Mouse (Mus musculus): Measurements from ENCODE around the gene H2-Eb2. TPM values are rescaled to one million over a fixed set of nuclear protein-coding genes. Genes with fewer than 3 reads are reported as not detected.

Gene H2-Eb2
- polyA plus RNA-seq, 1 experiment, result not detected

GRCm38 (mm10) chr17:34312185-34312584, 13.3 kb upstream of the H2-Eb2 start:
- WGBS, result 92% methylated on average over 1 of the region's 1 CpGs
- no peak overlapping the region for H3K27ac ChIP-seq (ENCODE audit: insufficient read depth, low read depth, low read length)
- no peak for TF ChIP-seq CTCF (IDR thresholded peaks at IDR 0.05; ENCODE audit: insufficient read depth, low read depth, low read length)
- no peak for TF ChIP-seq POLR2A (IDR thresholded peaks at IDR 0.05; ENCODE audit: insufficient read depth, low read depth, low read length)

GRCm38 (mm10) chr17:34313393-34313792, 12.1 kb upstream of the H2-Eb2 start:
- Histone ChIP-seq H3K4me1 (ENCODE audit: control insufficient read depth, insufficient read depth, low read length) (peaks cover 8% of the 10 kb centered on the region), H3K4me3 (ENCODE audit: insufficient read depth, low read depth, low read length) (no peak overlapping the region), H3K27ac (ENCODE audit: insufficient read depth, low read depth, low read length) (no peak overlapping the region)
- TF ChIP-seq CTCF (IDR thresholded peaks at IDR 0.05; ENCODE audit: insufficient read depth, low read depth, low read length) (peak; percentile 56), POLR2A (IDR thresholded peaks at IDR 0.05; ENCODE audit: insufficient read depth, low read depth, low read length) (no peak)
- 35% methylated on average over 3 of the region's 3 CpGs for WGBS

More at GRCm38 (mm10) chr17:34312185-34312584, 13.3 kb upstream of the H2-Eb2 start:
- Histone ChIP-seq H3K4me3 (ENCODE audit: insufficient read depth, low read depth, low read length) (no peak overlapping the region), H3K4me1 (ENCODE audit: control insufficient read depth, insufficient read depth, low read length) (peaks cover 8% of the 10 kb centered on the region)

- H3K4me1 ChIP-seq (ENCODE audit: control insufficient read depth, insufficient read depth, low read length), result peaks cover 5% of the 10 kb centered on the region
Measured at GRCm38 (mm10) chr17:34314286-34314685, 11.2 kb upstream of the H2-Eb2 start.

GRCm38 (mm10) chr17:34315512-34315911, 10.0 kb upstream of the H2-Eb2 start:
- TF ChIP-seq CTCF (IDR thresholded peaks at IDR 0.05; ENCODE audit: insufficient read depth, low read depth, low read length) (no peak), POLR2A (IDR thresholded peaks at IDR 0.05; ENCODE audit: insufficient read depth, low read depth, low read length) (no peak)
- H3K27ac ChIP-seq (ENCODE audit: insufficient read depth, low read depth, low read length), result no peak overlapping the region
- H3K4me3 ChIP-seq (ENCODE audit: insufficient read depth, low read depth, low read length), result no peak overlapping the region
- H3K4me1 ChIP-seq (ENCODE audit: control insufficient read depth, insufficient read depth, low read length), result no peaks in the 10 kb centered on the region
- 84% methylated on average over 1 of the region's 1 CpGs for WGBS

More at GRCm38 (mm10) chr17:34314286-34314685, 11.2 kb upstream of the H2-Eb2 start:
- Histone ChIP-seq H3K27ac (ENCODE audit: insufficient read depth, low read depth, low read length) (no peak overlapping the region), H3K4me3 (ENCODE audit: insufficient read depth, low read depth, low read length) (no peak overlapping the region)
- WGBS, result 67% methylated on average over 9 of the region's 9 CpGs
- TF ChIP-seq CTCF (IDR thresholded peaks at IDR 0.05; ENCODE audit: insufficient read depth, low read depth, low read length) (no peak), POLR2A (IDR thresholded peaks at IDR 0.05; ENCODE audit: insufficient read depth, low read depth, low read length) (no peak)

- no peak for TF ChIP-seq CTCF (IDR thresholded peaks at IDR 0.05; ENCODE audit: insufficient read depth, low read depth, low read length)
- TF ChIP-seq POLR2A (IDR thresholded peaks at IDR 0.05; ENCODE audit: insufficient read depth, low read depth, low read length), result no peak
- no peak overlapping the region for H3K4me3 ChIP-seq (ENCODE audit: insufficient read depth, low read depth, low read length)
- no peaks in the 10 kb centered on the region for H3K4me1 ChIP-seq (ENCODE audit: control insufficient read depth, insufficient read depth, low read length)
- no peak overlapping the region for H3K27ac ChIP-seq (ENCODE audit: insufficient read depth, low read depth, low read length)
- WGBS, result 83% methylated on average over 2 of the region's 2 CpGs
Measured at GRCm38 (mm10) chr17:34316697-34317096, 8.8 kb upstream of the H2-Eb2 start.

GRCm38 (mm10) chr17:34317275-34317674, 8.2 kb upstream of the H2-Eb2 start:
- no peak overlapping the region for H3K4me3 ChIP-seq (ENCODE audit: insufficient read depth, low read depth, low read length)
- H3K27ac ChIP-seq (ENCODE audit: insufficient read depth, low read depth, low read length), result no peak overlapping the region

GRCm38 (mm10) chr17:34326373-34326772, 908 bp downstream of the H2-Eb2 start:
- no peaks in the 10 kb centered on the region for H3K4me1 ChIP-seq (ENCODE audit: control insufficient read depth, insufficient read depth, low read length)
- TF ChIP-seq CTCF (IDR thresholded peaks at IDR 0.05; ENCODE audit: insufficient read depth, low read depth, low read length) (no peak), POLR2A (IDR thresholded peaks at IDR 0.05; ENCODE audit: insufficient read depth, low read depth, low read length) (no peak)
- no peak overlapping the region for H3K27ac ChIP-seq (ENCODE audit: insufficient read depth, low read depth, low read length)
- 86% methylated on average over 3 of the region's 3 CpGs for WGBS
- no peak overlapping the region for H3K4me3 ChIP-seq (ENCODE audit: insufficient read depth, low read depth, low read length)

More at GRCm38 (mm10) chr17:34317275-34317674, 8.2 kb upstream of the H2-Eb2 start:
- 44% methylated on average over 2 of the region's 2 CpGs for WGBS
- TF ChIP-seq POLR2A (IDR thresholded peaks at IDR 0.05; ENCODE audit: insufficient read depth, low read depth, low read length), result no peak
- no peak for TF ChIP-seq CTCF (IDR thresholded peaks at IDR 0.05; ENCODE audit: insufficient read depth, low read depth, low read length)
- H3K4me1 ChIP-seq (ENCODE audit: control insufficient read depth, insufficient read depth, low read length), result no peaks in the 10 kb centered on the region

- H3K27ac ChIP-seq (ENCODE audit: insufficient read depth, low read depth, low read length), result no peak overlapping the region
- 76% methylated on average over 2 of the region's 2 CpGs for WGBS
- no peak for TF ChIP-seq CTCF (IDR thresholded peaks at IDR 0.05; ENCODE audit: insufficient read depth, low read depth, low read length)
- no peaks in the 10 kb centered on the region for H3K4me1 ChIP-seq (ENCODE audit: control insufficient read depth, insufficient read depth, low read length)
- H3K4me3 ChIP-seq (ENCODE audit: insufficient read depth, low read depth, low read length), result no peak overlapping the region
Measured at GRCm38 (mm10) chr17:34329807-34330206, 4.3 kb downstream of the H2-Eb2 start.

GRCm38 (mm10) chr17:34331200-34331599, 5.7 kb downstream of the H2-Eb2 start:
- H3K4me1 ChIP-seq (ENCODE audit: control insufficient read depth, insufficient read depth, low read length), result no peaks in the 10 kb centered on the region
- no peak overlapping the region for H3K27ac ChIP-seq (ENCODE audit: insufficient read depth, low read depth, low read length)
- H3K4me3 ChIP-seq (ENCODE audit: insufficient read depth, low read depth, low read length), result no peak overlapping the region
- TF ChIP-seq CTCF (IDR thresholded peaks at IDR 0.05; ENCODE audit: insufficient read depth, low read depth, low read length), result no peak
- no peak for TF ChIP-seq POLR2A (IDR thresholded peaks at IDR 0.05; ENCODE audit: insufficient read depth, low read depth, low read length)
- WGBS, result 97% methylated on average over 1 of the region's 1 CpGs

Measured in olfactory bulb, adult 2 months (tissue).